Mouse (Mus musculus): Measurements from ENCODE around the gene Tcap. TPM values are rescaled to one million over a fixed set of nuclear protein-coding genes. Genes with fewer than 3 reads are reported as not detected.

Tcap gene
- total RNA-seq, 1 experiment = 0.45 TPM

GRCm38 (mm10) chr11:98417074-98417473, 33.5 kb downstream of the Tcap start:
- H3K4me3 ChIP-seq (ENCODE audit: insufficient read depth in 1 of 2, low read depth in 1 of 2, low read length in 2 of 2, poor library complexity in 1 of 2, severe bottlenecking in 1 of 2) = no peak overlapping the region
- no peaks in the 10 kb centered on the region; the same call in 1 of the 2 replicates for H3K36me3 ChIP-seq (ENCODE audit: control insufficient read depth, insufficient read depth, low read length, poor library complexity, severe bottlenecking)
- H3K4me1 ChIP-seq (ENCODE audit: control insufficient read depth in 2 of 2, insufficient read depth in 2 of 2, low read length in 2 of 2, poor library complexity in 1 of 2) = peaks cover under 1 to 2% of the 10 kb centered on the region in 2 experiments; a peak in 1 of 4 replicates
- in situ Hi-C loops (cut with MboI; ENCODE audit: low sequenced_read_pairs in 2 of 2, unreplicated experiment in 2 of 2) = no loop called here
- DNase-seq (ENCODE audit: low read depth, low spot score) = no peak
- H3K9ac ChIP-seq (ENCODE audit: insufficient read depth, low read depth, low read length, poor library complexity, severe bottlenecking) = no peak overlapping the region
- H3K27ac ChIP-seq (ENCODE audit: insufficient read depth, low read depth, low read length, poor library complexity, severe bottlenecking) = no peak overlapping the region
- H3K9me3 ChIP-seq (ENCODE audit: control insufficient read depth, insufficient read depth, low read depth, low read length) = no peaks in the 10 kb centered on the region
- TF ChIP-seq ZC3H11A (IDR thresholded peaks at IDR 0.05; ENCODE audit: borderline replicate concordance, low read depth, low read length) (no peak), MAFK (IDR thresholded peaks at IDR 0.05; ENCODE audit: insufficient read depth, low read depth, low read length) (no peak), HCFC1 (IDR thresholded peaks at IDR 0.05; ENCODE audit: borderline replicate concordance, insufficient read depth, low read length) (no peak), ZNF384 (IDR thresholded peaks at IDR 0.05; ENCODE audit: low read depth, low read length) (no peak), CHD2 (IDR thresholded peaks at IDR 0.05; ENCODE audit: low read depth, low read length) (no peak)

- no peaks in the 10 kb centered on the region; the same call in 1 of the 2 replicates for H3K36me3 ChIP-seq (ENCODE audit: control insufficient read depth, insufficient read depth, low read length, poor library complexity, severe bottlenecking)
- H3K4me1 ChIP-seq (ENCODE audit: control insufficient read depth in 2 of 2, insufficient read depth in 2 of 2, low read length in 2 of 2, poor library complexity in 1 of 2) = peaks cover 0 to 2% of the 10 kb centered on the region in 2 experiments; a peak in 1 of 4 replicates
- TF ChIP-seq ZC3H11A (IDR thresholded peaks at IDR 0.05; ENCODE audit: borderline replicate concordance, low read depth, low read length) (no peak), CHD2 (IDR thresholded peaks at IDR 0.05; ENCODE audit: low read depth, low read length) (no peak), HCFC1 (IDR thresholded peaks at IDR 0.05; ENCODE audit: borderline replicate concordance, insufficient read depth, low read length) (no peak), ZNF384 (IDR thresholded peaks at IDR 0.05; ENCODE audit: low read depth, low read length) (no peak), MAFK (IDR thresholded peaks at IDR 0.05; ENCODE audit: insufficient read depth, low read depth, low read length) (no peak)
- no peak overlapping the region for H3K9ac ChIP-seq (ENCODE audit: insufficient read depth, low read depth, low read length, poor library complexity, severe bottlenecking)
- H3K27ac ChIP-seq (ENCODE audit: insufficient read depth, low read depth, low read length, poor library complexity, severe bottlenecking) = no peak overlapping the region
- no peak overlapping the region for H3K4me3 ChIP-seq (ENCODE audit: insufficient read depth in 1 of 2, low read depth in 1 of 2, low read length in 2 of 2, poor library complexity in 1 of 2, severe bottlenecking in 1 of 2)
- DNase-seq (ENCODE audit: low read depth, low spot score) = no peak
- in situ Hi-C loops (cut with MboI; ENCODE audit: low sequenced_read_pairs in 2 of 2, unreplicated experiment in 2 of 2) = no loop called here
- H3K9me3 ChIP-seq (ENCODE audit: control insufficient read depth, insufficient read depth, low read depth, low read length) = no peaks in the 10 kb centered on the region
These were observed 34.7 kb downstream of the Tcap start for GRCm38 (mm10) chr11:98418273-98418672.

- DNase-seq (ENCODE audit: low read depth, low spot score) = no peak
- TF ChIP-seq CHD2 (IDR thresholded peaks at IDR 0.05; ENCODE audit: low read depth, low read length) = no peak
- no peak for TF ChIP-seq HCFC1 (IDR thresholded peaks at IDR 0.05; ENCODE audit: borderline replicate concordance, insufficient read depth, low read length)
- TF ChIP-seq MAFK (IDR thresholded peaks at IDR 0.05; ENCODE audit: insufficient read depth, low read depth, low read length) = no peak
- no peak for TF ChIP-seq ZC3H11A (IDR thresholded peaks at IDR 0.05; ENCODE audit: borderline replicate concordance, low read depth, low read length)
- no peak for TF ChIP-seq ZNF384 (IDR thresholded peaks at IDR 0.05; ENCODE audit: low read depth, low read length)
- H3K9ac ChIP-seq (ENCODE audit: insufficient read depth, low read depth, low read length, poor library complexity, severe bottlenecking) = no peak overlapping the region
- in situ Hi-C loops (cut with MboI; ENCODE audit: low sequenced_read_pairs in 2 of 2, unreplicated experiment in 2 of 2) = no loop called here
- H3K9me3 ChIP-seq (ENCODE audit: control insufficient read depth, insufficient read depth, low read depth, low read length) = no peaks in the 10 kb centered on the region
- no peak overlapping the region for H3K27ac ChIP-seq (ENCODE audit: insufficient read depth, low read depth, low read length, poor library complexity, severe bottlenecking)
- no peaks in the 10 kb centered on the region; a peak in 1 of 4 replicates for H3K4me1 ChIP-seq (ENCODE audit: control insufficient read depth in 2 of 2, insufficient read depth in 2 of 2, low read length in 2 of 2, poor library complexity in 1 of 2)
- no peak overlapping the region for H3K4me3 ChIP-seq (ENCODE audit: insufficient read depth in 1 of 2, low read depth in 1 of 2, low read length in 2 of 2, poor library complexity in 1 of 2, severe bottlenecking in 1 of 2)
- H3K36me3 ChIP-seq (ENCODE audit: control insufficient read depth, insufficient read depth, low read length, poor library complexity, severe bottlenecking) = no peaks in the 10 kb centered on the region; the same call in 1 of the 2 replicates
These were observed 35.4 kb downstream of the Tcap start for GRCm38 (mm10) chr11:98418939-98419547.

- DNase-seq (ENCODE audit: low read depth, low spot score) = no peak
- in situ Hi-C loops (cut with MboI; ENCODE audit: low sequenced_read_pairs in 2 of 2, unreplicated experiment in 2 of 2) = no loop called here
These were observed 43.0 kb downstream of the Tcap start for GRCm38 (mm10) chr11:98426592-98426991.

More at GRCm38 (mm10) chr11:98426592-98426991, 43.0 kb downstream of the Tcap start:
- H3K4me1 ChIP-seq (ENCODE audit: control insufficient read depth in 2 of 2, insufficient read depth in 2 of 2, low read length in 2 of 2, poor library complexity in 1 of 2) = no peaks in the 10 kb centered on the region; a peak in 1 of 4 replicates
- H3K4me3 ChIP-seq (ENCODE audit: insufficient read depth in 1 of 2, low read depth in 1 of 2, low read length in 2 of 2, poor library complexity in 1 of 2, severe bottlenecking in 1 of 2) = no peak overlapping the region
- H3K27ac ChIP-seq (ENCODE audit: insufficient read depth, low read depth, low read length, poor library complexity, severe bottlenecking) = no peak overlapping the region
- H3K9ac ChIP-seq (ENCODE audit: insufficient read depth, low read depth, low read length, poor library complexity, severe bottlenecking) = no peak overlapping the region
- H3K9me3 ChIP-seq (ENCODE audit: control insufficient read depth, insufficient read depth, low read depth, low read length) = no peaks in the 10 kb centered on the region
- H3K36me3 ChIP-seq (ENCODE audit: control insufficient read depth, insufficient read depth, low read length, poor library complexity, severe bottlenecking) = peaks cover 2% of the 10 kb centered on the region; the same call in 1 of the 2 replicates
- no peak for TF ChIP-seq ZNF384 (IDR thresholded peaks at IDR 0.05; ENCODE audit: low read depth, low read length)
- no peak for TF ChIP-seq MAFK (IDR thresholded peaks at IDR 0.05; ENCODE audit: insufficient read depth, low read depth, low read length)
- no peak for TF ChIP-seq ZC3H11A (IDR thresholded peaks at IDR 0.05; ENCODE audit: borderline replicate concordance, low read depth, low read length)
- no peak for TF ChIP-seq CHD2 (IDR thresholded peaks at IDR 0.05; ENCODE audit: low read depth, low read length)
- TF ChIP-seq HCFC1 (IDR thresholded peaks at IDR 0.05; ENCODE audit: borderline replicate concordance, insufficient read depth, low read length) = no peak
